Mouse (Mus musculus) intestine, postnatal 0 days (tissue): ENCODE results near the gene BC052040. TPM values are rescaled to one million over a fixed set of nuclear protein-coding genes. Genes with fewer than 3 reads are reported as not detected.

ENCODE experiments used
- ATAC-seq: fragments of 200-750 bp; cut with Nextera tagmentation; 2 replicates; pipeline ENCODE4 v1.8.0; 2017; ENCODE audit warnings: mild to moderate bottlenecking, moderate TSS enrichment, moderate library complexity
- H3K27ac ChIP-seq: fragments of 300-500 bp; sonication (generic); 2 replicates; pipeline ENCODE4 v1.5.1; 2014; ENCODE audit warnings: mild to moderate bottlenecking, low read depth, low read length, moderate library complexity
- H3K27me3 ChIP-seq: fragments of 300-500 bp; sonication (generic); replicated peaks from 2 replicates; pipeline ENCODE4 v1.6.1; 2014; ENCODE audit warnings: low read length, mixed read lengths; ENCODE audit not compliant: control insufficient read depth, insufficient read depth
- H3K36me3 ChIP-seq: fragments of 300-500 bp; sonication (generic); 2 replicates; pipeline ENCODE4 v1.6.1; 2014; ENCODE audit warnings: mild to moderate bottlenecking, moderate library complexity; ENCODE audit not compliant: control insufficient read depth, insufficient read depth
- H3K4me1 ChIP-seq: fragments of 300-500 bp; sonication (generic); replicated peaks from 2 replicates; pipeline ENCODE4 v1.6.1; 2014; ENCODE audit warnings: antibody characterized with exemption, low read length, mixed read lengths; ENCODE audit not compliant: control insufficient read depth, insufficient read depth
- H3K4me2 ChIP-seq: fragments of 300-500 bp; sonication (generic); replicated peaks from 2 replicates; pipeline ENCODE4 v1.6.1; 2014; ENCODE audit warnings: low read depth, mild to moderate bottlenecking, moderate library complexity
- H3K4me3 ChIP-seq: fragments of 300-500 bp; sonication (generic); 2 replicates; pipeline ENCODE4 v1.5.1; 2014; ENCODE audit warnings: low read depth, low read length
- H3K9ac ChIP-seq: fragments of 300-500 bp; sonication (generic); 2 replicates; pipeline ENCODE4 v1.6.1; 2014; ENCODE audit warnings: mild to moderate bottlenecking, low read depth, low read length
- H3K9me3 ChIP-seq: fragments of 300-500 bp; sonication (generic); 2 replicates; pipeline ENCODE4 v1.6.1; 2016; ENCODE audit warnings: mixed run types; ENCODE audit not compliant: control insufficient read depth
- CTCF ChIP-seq: sonication (generic); IDR thresholded peaks from 2 replicates; pipeline ENCODE4 v1.5.1; 2016; ENCODE audit warnings: low read depth, mild to moderate bottlenecking, control low read depth, antibody characterized with exemption, moderate library complexity
- WGBS: fragments of 180-500 bp; shearing (Covaris S2); extraction: QIAGEN DNeasy Blood & Tissue Kit; methylation state at CpG from one replicate; pipeline ENCODE4 v1.1.7; 2014; 5-methylcytosine and 5-hydroxymethylcytosine counted together
- polyA plus RNA-seq: library from polyadenylated mRNA; unstranded; fragments of >200 nt; fragmentation: Nextera tagmentation; extraction: Ambion mirVana; gene quantifications from 2 replicates; pipeline ENCODE4 v1.2.1, GENCODE M21; 2015

Gene BC052040
- polyA plus RNA-seq, 1 experiment from 2014 or later, result 4.7 TPM

GRCm38 (mm10) chr2:115728627-115729026 lies 147.1 kb downstream of the BC052040 start:
- ATAC-seq, result no peak
- WGBS, result 90% methylated on average over 6 of the region's 6 CpGs
- H3K4me2 ChIP-seq, result no peak overlapping the region
- H3K4me1 ChIP-seq, result no peaks in the 10 kb centered on the region
- H3K27me3 ChIP-seq, result no peaks in the 10 kb centered on the region
- no peak overlapping the region for H3K4me3 ChIP-seq
- no peaks in the 10 kb centered on the region for H3K9me3 ChIP-seq
- no peak overlapping the region for H3K9ac ChIP-seq
- no peak overlapping the region for H3K27ac ChIP-seq
- no peak for TF ChIP-seq CTCF
- no peaks in the 10 kb centered on the region; the same call in 1 of the 2 replicates for H3K36me3 ChIP-seq

GRCm38 (mm10) chr2:115730502-115730901 lies 149.0 kb downstream of the BC052040 start:
- no peak overlapping the region for H3K9ac ChIP-seq
- no peaks in the 10 kb centered on the region; the same call in 1 of the 2 replicates for H3K36me3 ChIP-seq
- no peak for TF ChIP-seq CTCF
- WGBS, result 90% methylated on average over 6 of the region's 6 CpGs
- H3K9me3 ChIP-seq, result no peaks in the 10 kb centered on the region
- no peaks in the 10 kb centered on the region for H3K27me3 ChIP-seq
- no peak overlapping the region for H3K27ac ChIP-seq
- H3K4me1 ChIP-seq, result no peaks in the 10 kb centered on the region
- H3K4me2 ChIP-seq, result no peak overlapping the region
- H3K4me3 ChIP-seq, result no peak overlapping the region
- no peak for ATAC-seq

- Histone ChIP-seq H3K9me3 (no peaks in the 10 kb centered on the region), H3K4me1 (no peaks in the 10 kb centered on the region), H3K9ac (no peak overlapping the region), H3K4me3 (no peak overlapping the region), H3K27ac (no peak overlapping the region), H3K4me2 (no peak overlapping the region), H3K27me3 (no peaks in the 10 kb centered on the region), H3K36me3 (no peaks in the 10 kb centered on the region; the same call in 1 of the 2 replicates)
- 49% methylated on average over 3 of the region's 3 CpGs for WGBS
- ATAC-seq, result no peak
- TF ChIP-seq CTCF, result no peak
Measured at GRCm38 (mm10) chr2:115731171-115731570, 149.7 kb downstream of the BC052040 start.

- H3K36me3 ChIP-seq, result no peaks in the 10 kb centered on the region; the same call in 1 of the 2 replicates
- H3K4me1 ChIP-seq, result no peaks in the 10 kb centered on the region
- no peaks in the 10 kb centered on the region for H3K27me3 ChIP-seq
- no peak overlapping the region for H3K27ac ChIP-seq
- TF ChIP-seq CTCF, result no peak
- no peak overlapping the region for H3K4me2 ChIP-seq
- WGBS, result 85% methylated on average over 4 of the region's 4 CpGs
- H3K4me3 ChIP-seq, result no peak overlapping the region
- no peak overlapping the region for H3K9ac ChIP-seq
- no peak for ATAC-seq
- no peaks in the 10 kb centered on the region for H3K9me3 ChIP-seq
Measured at GRCm38 (mm10) chr2:115732572-115732971, 151.1 kb downstream of the BC052040 start.

- no peak overlapping the region for H3K27ac ChIP-seq
- no peak for TF ChIP-seq CTCF
- H3K27me3 ChIP-seq, result no peaks in the 10 kb centered on the region
- WGBS, result 75% methylated on average over 8 of the region's 8 CpGs
- H3K9ac ChIP-seq, result no peak overlapping the region
- no peak overlapping the region for H3K4me2 ChIP-seq
- no peak for ATAC-seq
- H3K4me1 ChIP-seq, result no peaks in the 10 kb centered on the region
- H3K4me3 ChIP-seq, result no peak overlapping the region
- H3K36me3 ChIP-seq, result no peaks in the 10 kb centered on the region; the same call in 1 of the 2 replicates
- no peaks in the 10 kb centered on the region for H3K9me3 ChIP-seq
Measured at GRCm38 (mm10) chr2:115733017-115733692, 151.6 kb downstream of the BC052040 start.

- H3K9ac ChIP-seq, result no peak overlapping the region
- no peak overlapping the region for H3K4me2 ChIP-seq
- no peak overlapping the region for H3K27ac ChIP-seq
- no peak for TF ChIP-seq CTCF
- H3K4me1 ChIP-seq, result no peaks in the 10 kb centered on the region
- H3K4me3 ChIP-seq, result no peak overlapping the region
- no peaks in the 10 kb centered on the region for H3K9me3 ChIP-seq
- 82% methylated on average over 6 of the region's 6 CpGs for WGBS
- ATAC-seq, result no peak
- no peaks in the 10 kb centered on the region for H3K27me3 ChIP-seq
- H3K36me3 ChIP-seq, result no peaks in the 10 kb centered on the region; the same call in 1 of the 2 replicates
Measured at GRCm38 (mm10) chr2:115734850-115735249, 153.3 kb downstream of the BC052040 start.

GRCm38 (mm10) chr2:115736416-115736815 lies 154.9 kb downstream of the BC052040 start:
- Histone ChIP-seq H3K36me3 (no peaks in the 10 kb centered on the region), H3K9ac (no peak overlapping the region), H3K27me3 (no peaks in the 10 kb centered on the region), H3K4me1 (no peaks in the 10 kb centered on the region), H3K9me3 (no peaks in the 10 kb centered on the region), H3K4me3 (no peak overlapping the region), H3K27ac (no peak overlapping the region), H3K4me2 (no peak overlapping the region)
- 90% methylated on average over 3 of the region's 3 CpGs for WGBS
- TF ChIP-seq CTCF, result no peak
- ATAC-seq, result no peak
